Mouse (Mus musculus) MEL (cell line): Measurements from ENCODE around the gene Rab38. TPM values are rescaled to one million over a fixed set of nuclear protein-coding genes. Genes with fewer than 3 reads are reported as not detected.

Experiments used
- DNase-seq: peaks from one replicate; pipeline ENCODE4 v3.0.0; 2011; ENCODE audit warnings: low read depth, low spot score
- H3K27ac ChIP-seq: 2 replicates; pipeline ENCODE4 v1.5.1; 2012; ENCODE audit warnings: low read depth, mild to moderate bottlenecking, control low read depth, low read length, moderate library complexity; ENCODE audit not compliant: control insufficient read depth
- H3K27me3 ChIP-seq, 2 experiments: fragments of 150-350 bp in 1 of 2; sonication (generic) in 1 of 2; 2 replicates each; pipeline ENCODE4 v1.6.1; 2012; ENCODE audit warnings: low read length in 2 of 2, mild to moderate bottlenecking in 2 of 2, improper control_type of control experiment in 1 of 2, moderate library complexity in 1 of 2; ENCODE audit not compliant: insufficient read depth in 2 of 2, control insufficient read depth in 1 of 2
- H3K36me3 ChIP-seq, 2 experiments: 2 replicates each; pipeline ENCODE4 v1.6.1; 2012 to 2014; ENCODE audit warnings: low read length in 2 of 2, improper control_type of control experiment in 1 of 2, inconsistent platforms in 1 of 2, mild to moderate bottlenecking in 1 of 2; ENCODE audit not compliant: insufficient read depth in 2 of 2, control insufficient read depth in 1 of 2
- H3K4me1 ChIP-seq, 2 experiments: fragments of 150-350 bp in 1 of 2; sonication (generic) in 1 of 2; 2 replicates each; pipeline ENCODE4 v1.6.1; 2012; ENCODE audit warnings: low read length in 2 of 2, improper control_type of control experiment in 1 of 2, mild to moderate bottlenecking in 1 of 2; ENCODE audit not compliant: insufficient read depth in 2 of 2, control insufficient read depth in 1 of 2
- H3K4me3 ChIP-seq, 2 experiments: fragments of 150-350 bp in 1 of 2; sonication (generic) in 1 of 2; 2 replicates each; pipeline ENCODE4 v1.5.1; 2012; ENCODE audit warnings: low read depth in 2 of 2, low read length in 2 of 2, mild to moderate bottlenecking in 2 of 2, moderate library complexity in 2 of 2, control low read depth in 1 of 2, improper control_type of control experiment in 1 of 2; ENCODE audit not compliant: control insufficient read depth in 1 of 2, insufficient read depth in 1 of 2
- H3K79me2 ChIP-seq: 2 replicates; pipeline ENCODE4 v1.6.1; 2012; ENCODE audit warnings: mild to moderate bottlenecking, low read length, moderate library complexity; ENCODE audit not compliant: control insufficient read depth, poor library complexity, insufficient read depth
- H3K9ac ChIP-seq: 2 replicates; pipeline ENCODE4 v1.6.1; 2012; ENCODE audit warnings: low read depth, mild to moderate bottlenecking, control low read depth, low read length, moderate library complexity; ENCODE audit not compliant: control insufficient read depth, poor library complexity, severe bottlenecking
- H3K9me3 ChIP-seq: fragments of 150-350 bp; sonication (generic); replicated peaks from 2 replicates; pipeline ENCODE4 v1.6.1; 2012; ENCODE audit warnings: mild to moderate bottlenecking, low read length, improper control_type of control experiment, moderate library complexity; ENCODE audit not compliant: insufficient read depth
- CHD2 ChIP-seq: IDR thresholded peaks from 2 replicates; pipeline ENCODE4 v1.6.1; 2011; ENCODE audit warnings: low read length, improper control_type of control experiment
- CTCF ChIP-seq, 3 experiments: IDR thresholded peaks in 2 of 3; conservative IDR thresholded peaks in 1 of 3; 2 replicates each; pipeline ENCODE4 v1.5.1; 2011 to 2012; ENCODE audit warnings: low read length in 3 of 3, low read depth in 2 of 3, mild to moderate bottlenecking in 2 of 3, improper control_type of control experiment in 1 of 3, inconsistent platforms in 1 of 3, mixed read lengths in 1 of 3, moderate library complexity in 1 of 3; ENCODE audit not compliant: control insufficient read depth in 1 of 3, insufficient read depth in 1 of 3, poor library complexity in 1 of 3, severe bottlenecking in 1 of 3
- E2F4 ChIP-seq: IDR thresholded peaks from 2 replicates; pipeline ENCODE4 v1.6.1; 2011; ENCODE audit warnings: low read depth, low read length, improper control_type of control experiment, borderline replicate concordance
- ELF1 ChIP-seq: IDR thresholded peaks from 2 replicates; pipeline ENCODE4 v1.6.1; 2014; ENCODE audit warnings: low read depth, mild to moderate bottlenecking, inconsistent platforms, low read length, improper control_type of control experiment, moderate library complexity
- EP300 ChIP-seq, 2 experiments: IDR thresholded peaks; 2 replicates each; pipeline ENCODE4 v1.6.1; 2011; ENCODE audit warnings: improper control_type of control experiment in 2 of 2, low read length in 2 of 2, low read depth in 1 of 2, mild to moderate bottlenecking in 1 of 2
- GABPA ChIP-seq: IDR thresholded peaks from 2 replicates; pipeline ENCODE4 v1.6.1; 2012; ENCODE audit warnings: low read depth, mild to moderate bottlenecking, inconsistent platforms, low read length, improper control_type of control experiment, moderate library complexity
- GATA1 ChIP-seq: IDR thresholded peaks from 2 replicates; pipeline ENCODE4 v1.6.1; 2011; ENCODE audit warnings: low read depth, low read length, improper control_type of control experiment
- KAT2A ChIP-seq: conservative IDR thresholded peaks from 2 replicates; pipeline ENCODE4 v1.6.1; 2012; ENCODE audit warnings: low read depth, low read length, improper control_type of control experiment, inconsistent platforms
- MAZ ChIP-seq: IDR thresholded peaks from 2 replicates; pipeline ENCODE4 v1.6.1; 2012; ENCODE audit warnings: low read depth, mild to moderate bottlenecking, inconsistent platforms, low read length, improper control_type of control experiment
- MEF2A ChIP-seq: IDR thresholded peaks from 2 replicates; pipeline ENCODE4 v1.6.1; 2014; ENCODE audit warnings: low read depth, mild to moderate bottlenecking, inconsistent platforms, low read length, improper control_type of control experiment; ENCODE audit not compliant: poor library complexity, insufficient replicate concordance, severe bottlenecking; ENCODE audit errors: extremely low read depth
- MXI1 ChIP-seq: IDR thresholded peaks from 2 replicates; pipeline ENCODE4 v1.6.1; 2011; ENCODE audit warnings: mild to moderate bottlenecking, low read depth, low read length, improper control_type of control experiment
- MYC ChIP-seq: IDR thresholded peaks from 2 replicates; pipeline ENCODE4 v1.6.1; 2011; ENCODE audit warnings: low read depth, mild to moderate bottlenecking, low read length, improper control_type of control experiment, moderate library complexity
- POLR2AphosphoS2 ChIP-seq: IDR thresholded peaks from 2 replicates; pipeline ENCODE4 v1.6.1; 2011; ENCODE audit warnings: low read length, improper control_type of control experiment
- RCOR1 ChIP-seq: IDR thresholded peaks from 2 replicates; pipeline ENCODE4 v1.6.1; 2012; ENCODE audit warnings: low read depth, mild to moderate bottlenecking, inconsistent platforms, low read length, improper control_type of control experiment
- UBTF ChIP-seq: IDR thresholded peaks from 2 replicates; pipeline ENCODE4 v1.6.1; 2012; ENCODE audit warnings: low read depth, mild to moderate bottlenecking, inconsistent platforms, low read length, improper control_type of control experiment, moderate library complexity, borderline replicate concordance; ENCODE audit not compliant: insufficient read depth
- USF2 ChIP-seq, 2 experiments: IDR thresholded peaks; 2 replicates each; pipeline ENCODE4 v1.6.1; 2011 to 2012; ENCODE audit warnings: improper control_type of control experiment in 2 of 2, low read length in 2 of 2, borderline replicate concordance in 1 of 2, inconsistent platforms in 1 of 2, low read depth in 1 of 2, mild to moderate bottlenecking in 1 of 2; ENCODE audit not compliant: insufficient read depth in 1 of 2
- ZC3H11A ChIP-seq: IDR thresholded peaks from 2 replicates; pipeline ENCODE4 v1.6.1; 2012; ENCODE audit warnings: low read depth, mild to moderate bottlenecking, inconsistent platforms, low read length, improper control_type of control experiment
- ZKSCAN1 ChIP-seq: IDR thresholded peaks from 2 replicates; pipeline ENCODE4 v1.6.1; 2012; ENCODE audit warnings: low read depth, mild to moderate bottlenecking, inconsistent platforms, low read length, improper control_type of control experiment, moderate library complexity
- polyA plus RNA-seq, 2 experiments: library from polyadenylated mRNA; stranded (reverse) in 1 of 2; unstranded in 1 of 2; fragments of >175 nt in 1 of 2; fragments of >200 nt in 1 of 2; gene quantifications; 2 replicates each; pipeline versions ENCODE4 v1.2.1 to v1.2.4; 2012; ENCODE audit warnings: low replicate concordance in 2 of 2, low read depth in 1 of 2; ENCODE audit not compliant: insufficient read length in 2 of 2, insufficient read depth in 1 of 2, missing spikeins in 1 of 2
- total RNA-seq: library from RNA; depleted of rRNA; stranded (reverse); fragments of 300-350 nt; gene quantifications from 2 replicates; pipeline ENCODE4 v1.2.3, GENCODE M21; 2012

Gene Rab38
- total and polyA plus RNA-seq, 3 experiments, result 11.2 to 19.9 TPM; not detected in 1

GRCm38 (mm10) chr7:88453234-88453633 lies 23.2 kb downstream of the Rab38 start:
- TF ChIP-seq USF2 (IDR thresholded peaks at IDR 0.05; ENCODE audit: borderline replicate concordance in 1 of 2, insufficient read depth in 1 of 2, low read depth in 1 of 2, low read length in 2 of 2) (no peak), CHD2 (no peak), ELF1 (no peak), MYC (no peak), GABPA (no peak), POLR2AphosphoS2 (no peak), E2F4 (no peak), KAT2A (no peak)
- Histone ChIP-seq H3K9me3 (no peaks in the 10 kb centered on the region), H3K27me3 (no peaks in the 10 kb centered on the region), H3K9ac (no peak overlapping the region), H3K4me1 (no peaks in the 10 kb centered on the region), H3K4me3 (no peak overlapping the region), H3K36me3 (peaks cover 0 to 2% of the 10 kb centered on the region in 2 experiments; a peak in 1 of 4 replicates), H3K79me2 (no peaks in the 10 kb centered on the region), H3K27ac (no peak overlapping the region)
- no peak for DNase-seq

GRCm38 (mm10) chr7:88457827-88458226 lies 27.8 kb downstream of the Rab38 start:
- DNase-seq, result no peak
- no peaks in the 10 kb centered on the region for H3K27me3 ChIP-seq
- no peaks in the 10 kb centered on the region for H3K4me1 ChIP-seq
- H3K9me3 ChIP-seq, result no peaks in the 10 kb centered on the region
- H3K4me3 ChIP-seq, result no peak overlapping the region
- TF ChIP-seq CHD2, result no peak
- TF ChIP-seq ZC3H11A, result no peak
- TF ChIP-seq MAZ, result no peak
- no peak for TF ChIP-seq CTCF (IDR thresholded peaks at IDR 0.05 in 2 of 3, conservative IDR thresholded peaks at IDR 0.05 in 1 of 3; ENCODE audit: control insufficient read depth in 1 of 3, insufficient read depth in 1 of 3, low read depth in 2 of 3, low read length in 3 of 3, poor library complexity in 1 of 3, severe bottlenecking in 1 of 3)
- TF ChIP-seq UBTF, result no peak
- no peak for TF ChIP-seq ZKSCAN1
- TF ChIP-seq RCOR1, result no peak
- no peak for TF ChIP-seq MEF2A
- no peak for TF ChIP-seq EP300 (IDR thresholded peaks at IDR 0.05; ENCODE audit: low read depth in 1 of 2, low read length in 2 of 2)
- TF ChIP-seq GABPA, result no peak
- TF ChIP-seq GATA1, result no peak
- TF ChIP-seq MXI1, result no peak
- H3K79me2 ChIP-seq, result no peaks in the 10 kb centered on the region
- H3K36me3 ChIP-seq, result no peaks in the 10 kb centered on the region
- H3K27ac ChIP-seq, result no peak overlapping the region
- no peak overlapping the region for H3K9ac ChIP-seq
